Mouse (Mus musculus) kidney, adult 2 months (tissue): Measurements from ENCODE around the gene Gng2. TPM values are rescaled to one million over a fixed set of nuclear protein-coding genes. Genes with fewer than 3 reads are reported as not detected.

ENCODE experiments used
- DNase-seq: peaks from one replicate; pipeline ENCODE4 v3.0.0; 2021
- H3K27ac ChIP-seq: fragments of 200-500 bp; 2 replicates; pipeline ENCODE4 v1.5.1; 2012; ENCODE audit warnings: low read depth, low read length, control low read depth, inconsistent platforms; ENCODE audit not compliant: insufficient read depth
- H3K27me3 ChIP-seq: fragments of 200-500 bp; replicated peaks from 2 replicates; pipeline ENCODE4 v1.6.1; 2012; ENCODE audit warnings: mild to moderate bottlenecking, moderate library complexity, low read length, inconsistent platforms; ENCODE audit not compliant: control insufficient read depth, insufficient read depth
- H3K36me3 ChIP-seq: fragments of 200-500 bp; 2 replicates; pipeline ENCODE4 v1.6.1; 2012; ENCODE audit warnings: mild to moderate bottlenecking, moderate library complexity, low read length, inconsistent platforms; ENCODE audit not compliant: control insufficient read depth, insufficient read depth
- H3K4me1 ChIP-seq: fragments of 200-500 bp; 2 replicates; pipeline ENCODE4 v1.6.1; 2011; ENCODE audit warnings: low read length; ENCODE audit not compliant: control insufficient read depth, insufficient read depth
- H3K4me3 ChIP-seq: fragments of 200-500 bp; 2 replicates; pipeline ENCODE4 v1.5.1; 2011; ENCODE audit warnings: mild to moderate bottlenecking, low read depth, low read length, control low read depth; ENCODE audit not compliant: insufficient read depth
- CTCF ChIP-seq: fragments of 200-500 bp; conservative IDR thresholded peaks from 2 replicates; pipeline ENCODE4 v1.5.1; 2011; ENCODE audit warnings: low read depth, mild to moderate bottlenecking, control low read depth, low read length, moderate library complexity, mixed read lengths; ENCODE audit not compliant: insufficient read depth, insufficient read length
- POLR2A ChIP-seq: fragments of 200-500 bp; IDR thresholded peaks from one replicate; pipeline ENCODE4 v1.6.1; 2011; ENCODE audit warnings: low read depth, low read length, control low read depth
- WGBS: fragments of 180-500 bp; shearing (Covaris S2); methylation state at CpG from one replicate; pipeline ENCODE4 v1.1.7; 2018; 5-methylcytosine and 5-hydroxymethylcytosine counted together
- polyA plus RNA-seq: library from polyadenylated mRNA; depleted of rRNA; stranded (reverse); fragments of >200 nt; gene quantifications from 2 replicates; pipeline ENCODE4 v1.2.3, GENCODE M21; 2012

Gene Gng2
- polyA plus RNA-seq, 1 experiment, result 9.0 TPM

GRCm38 (mm10) chr14:19990436-19990993 lies 13.1 kb upstream of the Gng2 start:
- whole genome bisulfite sequencing, result 48% methylated on average over 1 of the region's 1 CpGs

DNA sequence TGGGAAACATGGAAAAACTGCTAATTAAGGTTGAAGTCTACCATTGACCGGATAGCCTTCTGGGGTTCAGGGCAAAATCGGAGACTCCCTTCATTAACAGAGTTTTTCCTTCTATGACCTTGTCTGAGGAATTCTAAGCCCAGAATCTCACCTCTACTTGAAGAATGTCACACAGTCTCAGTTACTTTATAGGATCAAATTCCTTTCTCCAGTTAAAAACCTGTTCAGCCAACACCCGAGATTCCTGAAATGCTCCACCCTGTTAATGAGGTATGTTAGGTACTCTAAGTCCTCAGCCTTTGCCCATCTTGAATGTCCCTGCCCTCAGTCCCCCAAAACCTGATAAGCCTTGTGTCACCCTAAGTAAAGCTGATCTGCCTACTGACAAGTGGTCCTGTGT lies 11.0 kb upstream of the Gng2 start:
- H3K27me3 ChIP-seq, result no peaks in the 10 kb centered on the region
- no peak for DNase-seq
- no peaks in the 10 kb centered on the region for H3K36me3 ChIP-seq
- no peaks in the 10 kb centered on the region; the same call in 1 of the 2 replicates for H3K4me1 ChIP-seq
- WGBS, result 73% methylated on average over 3 of the region's 3 CpGs
- TF ChIP-seq POLR2A, result no peak
- H3K4me3 ChIP-seq, result no peak overlapping the region
- H3K27ac ChIP-seq, result no peak overlapping the region

More at GRCm38 (mm10) chr14:19990436-19990993, 13.1 kb upstream of the Gng2 start:
- no peak for DNase-seq
- Histone ChIP-seq H3K36me3 (no peaks in the 10 kb centered on the region), H3K4me1 (no peaks in the 10 kb centered on the region; the same call in 1 of the 2 replicates), H3K27me3 (no peaks in the 10 kb centered on the region), H3K27ac (no peak overlapping the region), H3K4me3 (no peak overlapping the region)
- TF ChIP-seq POLR2A, result no peak
- no peak for TF ChIP-seq CTCF

- no peak for DNase-seq
- Histone ChIP-seq H3K36me3 (no peaks in the 10 kb centered on the region), H3K4me1 (no peaks in the 10 kb centered on the region; the same call in 1 of the 2 replicates), H3K27me3 (no peaks in the 10 kb centered on the region), H3K4me3 (0 out of 2 replicates have a peak overlapping the region, but pooled peaks have one; percentile 1), H3K27ac (peak overlapping the region; percentile 89)
- no peak for TF ChIP-seq CTCF
- no peak for TF ChIP-seq POLR2A
- 23% methylated on average over 8 of the region's 8 CpGs for WGBS
Measured at GRCm38 (mm10) chr14:19987358-19987834, 10.0 kb upstream of the Gng2 start.

- DNase-seq, result peak; percentile 78
- no peaks in the 10 kb centered on the region for H3K27me3 ChIP-seq
- no peaks in the 10 kb centered on the region; the same call in 1 of the 2 replicates for H3K4me1 ChIP-seq
- H3K36me3 ChIP-seq, result no peaks in the 10 kb centered on the region
- WGBS, result 15% methylated on average over 13 of the region's 13 CpGs
- H3K27ac ChIP-seq, result peak overlapping the region; percentile 89
- 0 out of 2 replicates have a peak overlapping the region, but pooled peaks have one; percentile 1 for H3K4me3 ChIP-seq
- TF ChIP-seq CTCF, result no peak
- TF ChIP-seq POLR2A, result no peak
Measured at GRCm38 (mm10) chr14:19986614-19987357, 9.4 kb upstream of the Gng2 start.

GRCm38 (mm10) chr14:19985912-19986613 lies 8.6 kb upstream of the Gng2 start:
- no peaks in the 10 kb centered on the region; the same call in 1 of the 2 replicates for H3K4me1 ChIP-seq
- H3K27me3 ChIP-seq, result no peaks in the 10 kb centered on the region
- DNase-seq, result no peak
- no peak overlapping the region for H3K4me3 ChIP-seq
- no peak for TF ChIP-seq POLR2A
- no peak for TF ChIP-seq CTCF
- H3K27ac ChIP-seq, result peak overlapping the region; percentile 39; the same call in 1 of the 2 replicates
- H3K36me3 ChIP-seq, result no peaks in the 10 kb centered on the region
- WGBS, result 58% methylated on average over 8 of the region's 8 CpGs

DNA sequence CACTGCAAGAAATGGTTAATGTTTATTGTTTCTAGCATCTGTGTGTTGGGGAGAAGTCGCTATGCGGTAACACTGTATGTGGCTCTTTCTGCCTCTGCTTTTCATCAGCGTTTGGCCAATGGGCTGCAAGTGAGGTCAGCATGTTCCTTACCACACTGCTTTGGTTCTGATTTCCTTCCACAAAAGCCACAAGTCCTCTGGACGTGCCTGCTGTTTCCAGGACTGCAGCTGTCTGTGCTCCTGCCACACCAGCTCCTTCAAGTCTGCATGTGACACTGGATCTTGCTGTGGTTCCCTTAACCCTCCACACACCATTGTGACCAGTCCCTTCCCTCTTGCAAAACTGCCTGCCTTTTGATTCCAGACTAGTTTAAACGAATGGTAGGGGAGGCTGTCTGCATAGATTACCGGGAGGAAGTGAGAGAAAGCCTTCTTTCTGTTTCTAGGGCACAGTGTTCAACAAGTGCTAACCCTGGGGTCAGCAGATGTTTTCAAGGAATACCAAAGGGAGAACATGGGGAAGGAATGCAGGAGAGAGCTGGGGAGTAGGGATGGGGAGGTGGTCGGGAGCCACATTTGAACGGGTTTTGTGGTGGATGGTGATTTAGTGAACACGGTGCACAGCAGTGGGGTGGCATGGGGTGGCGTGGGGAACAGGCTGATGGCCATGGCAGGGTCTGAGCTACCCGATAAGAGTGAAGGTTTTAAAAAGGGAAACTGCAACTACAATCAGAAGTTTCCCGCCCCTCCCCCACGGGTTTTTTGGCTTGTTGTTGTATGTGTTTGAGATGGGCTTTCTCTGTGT lies 7.9 kb upstream of the Gng2 start:
- TF ChIP-seq CTCF (no peak), POLR2A (no peak)
- H3K36me3 ChIP-seq, result no peaks in the 10 kb centered on the region
- no peak overlapping the region for H3K4me3 ChIP-seq
- no peaks in the 10 kb centered on the region; the same call in 1 of the 2 replicates for H3K4me1 ChIP-seq
- 26% methylated on average over 13 of the region's 13 CpGs for WGBS
- H3K27me3 ChIP-seq, result no peaks in the 10 kb centered on the region
- H3K27ac ChIP-seq, result peak overlapping the region; percentile 25; the same call in 1 of the 2 replicates
- DNase-seq, result peak; percentile 49
